Mouse (Mus musculus): ENCODE data around the gene Vmn1r215. TPM values are rescaled to one million over a fixed set of nuclear protein-coding genes. Genes with fewer than 3 reads are reported as not detected.

Vmn1r215 gene
- total RNA-seq (2014; rRNA removed) (not detected in 2 replicates), polyA plus RNA-seq (2015; fragmentation: Nextera tagmentation; extraction: Ambion mirVana) (not detected in 2 replicates)

DNA sequence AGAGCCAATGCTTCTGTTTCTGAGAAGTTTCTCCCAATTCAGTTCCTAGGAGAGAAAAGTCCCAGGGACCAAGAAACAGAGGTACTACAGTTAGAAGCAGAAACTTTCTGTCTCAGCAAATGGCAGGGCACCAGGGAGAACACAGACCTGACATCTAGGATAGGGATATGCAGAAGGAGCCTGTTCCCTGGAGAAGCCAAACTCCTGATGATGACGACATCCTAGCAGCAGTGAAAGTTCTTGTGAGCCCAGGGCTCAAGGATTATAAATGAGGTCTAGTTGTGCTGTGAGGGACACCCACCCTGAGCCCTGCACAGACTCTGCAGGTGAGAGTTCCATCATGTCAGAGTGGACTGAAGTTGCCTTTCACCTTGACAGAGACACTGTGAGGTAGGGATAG, at the start of gene Vmn1r215:
Gene Vmn1r215 (plus strand): TSS at position 301 of the 400 bp plus-strand sequence.
- Histone ChIP-seq H3K9me3 (ENCODE audit: low read length) (no peaks in the 10 kb centered on the region), H3K4me1 (ENCODE audit: insufficient read depth, low read length) (no peaks in the 10 kb centered on the region), H3K36me3 (ENCODE audit: insufficient read depth, low read length) (no peaks in the 10 kb centered on the region), H3K27ac (ENCODE audit: low read depth, low read length) (no peak within 1 kb of the TSS), H3K27me3 (ENCODE audit: insufficient read depth, low read length) (no peaks in the 10 kb centered on the region), H3K4me3 (ENCODE audit: low read depth, low read length) (no peak within 1 kb of the TSS), H3K9ac (replicated peaks; ENCODE audit: low read length, poor library complexity, severe bottlenecking) (no peak within 1 kb of the TSS), H3K4me2 (ENCODE audit: low read depth, low read length, poor library complexity, severe bottlenecking) (no peak within 1 kb of the TSS)
- no peak for ATAC-seq (ENCODE audit: low FRiP score)
- no peak for DNase-seq (ENCODE audit: low spot score)
- TF ChIP-seq CTCF (IDR thresholded peaks at IDR 0.05), result no peak
- 85% methylated on average over 1 of the region's 1 CpGs for WGBS

DNA sequence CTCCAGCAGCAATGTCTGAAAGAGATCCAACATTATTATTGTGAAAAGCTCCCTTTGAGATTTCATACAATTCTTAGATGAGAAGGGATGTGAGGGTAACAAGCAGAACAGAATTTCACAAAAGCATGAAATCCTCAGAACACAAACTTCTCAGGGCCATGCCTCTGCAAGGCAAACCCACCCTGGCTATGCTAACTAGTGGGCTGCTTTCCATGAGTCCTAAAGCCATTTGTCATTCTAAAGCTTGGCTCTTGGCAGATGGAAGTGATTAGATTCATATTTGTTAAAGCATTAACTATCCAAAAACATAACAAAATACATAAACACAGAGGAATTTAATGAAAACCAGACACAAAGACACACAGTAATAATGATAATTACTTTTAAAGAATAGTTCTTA, 49.7 kb upstream of the Vmn1r215 start:
- Histone ChIP-seq H3K4me2 (ENCODE audit: low read depth, low read length, poor library complexity, severe bottlenecking) (no peak overlapping the region), H3K36me3 (ENCODE audit: insufficient read depth, low read length) (no peaks in the 10 kb centered on the region), H3K4me1 (ENCODE audit: insufficient read depth, low read length) (no peaks in the 10 kb centered on the region), H3K27me3 (ENCODE audit: insufficient read depth, low read length) (no peaks in the 10 kb centered on the region), H3K4me3 (ENCODE audit: low read depth, low read length) (no peak overlapping the region), H3K9me3 (ENCODE audit: low read length) (no peaks in the 10 kb centered on the region), H3K27ac (ENCODE audit: low read depth, low read length) (no peak overlapping the region), H3K9ac (replicated peaks; ENCODE audit: low read length, poor library complexity, severe bottlenecking) (no peak overlapping the region)
- TF ChIP-seq CTCF (IDR thresholded peaks at IDR 0.05), result no peak
- ATAC-seq (ENCODE audit: low FRiP score) (no peak), DNase-seq (ENCODE audit: low spot score) (no peak)

DNA sequence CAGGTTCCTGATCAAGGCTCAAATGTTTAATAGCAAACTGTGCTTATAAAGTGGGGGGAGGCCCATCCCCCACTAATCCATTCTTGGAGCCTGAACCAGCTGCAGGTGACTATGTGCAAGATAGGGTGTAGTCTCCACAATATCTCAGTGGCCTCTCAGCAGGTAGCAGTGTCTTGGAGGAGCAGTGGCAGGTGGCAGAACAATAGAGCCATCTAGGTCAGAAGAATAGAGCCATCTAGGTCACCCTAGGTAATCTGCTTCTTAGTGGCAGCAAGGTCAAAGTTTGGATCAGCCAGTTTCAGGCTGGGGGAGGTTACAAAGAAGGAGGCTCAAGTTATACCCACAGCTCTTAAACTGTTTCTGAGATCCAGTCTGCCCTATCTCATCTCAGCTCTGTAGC, 43.0 kb upstream of the Vmn1r215 start:
- Histone ChIP-seq H3K27ac (ENCODE audit: low read depth, low read length) (no peak overlapping the region), H3K9me3 (ENCODE audit: low read length) (no peaks in the 10 kb centered on the region), H3K4me2 (ENCODE audit: low read depth, low read length, poor library complexity, severe bottlenecking) (no peak overlapping the region), H3K9ac (replicated peaks; ENCODE audit: low read length, poor library complexity, severe bottlenecking) (no peak overlapping the region), H3K36me3 (ENCODE audit: insufficient read depth, low read length) (no peaks in the 10 kb centered on the region), H3K27me3 (ENCODE audit: insufficient read depth, low read length) (no peaks in the 10 kb centered on the region), H3K4me1 (ENCODE audit: insufficient read depth, low read length) (no peaks in the 10 kb centered on the region), H3K4me3 (ENCODE audit: low read depth, low read length) (no peak overlapping the region)
- no peak for TF ChIP-seq CTCF (IDR thresholded peaks at IDR 0.05)
- no peak for DNase-seq (ENCODE audit: low spot score)
- no peak for ATAC-seq (ENCODE audit: low FRiP score)

DNA sequence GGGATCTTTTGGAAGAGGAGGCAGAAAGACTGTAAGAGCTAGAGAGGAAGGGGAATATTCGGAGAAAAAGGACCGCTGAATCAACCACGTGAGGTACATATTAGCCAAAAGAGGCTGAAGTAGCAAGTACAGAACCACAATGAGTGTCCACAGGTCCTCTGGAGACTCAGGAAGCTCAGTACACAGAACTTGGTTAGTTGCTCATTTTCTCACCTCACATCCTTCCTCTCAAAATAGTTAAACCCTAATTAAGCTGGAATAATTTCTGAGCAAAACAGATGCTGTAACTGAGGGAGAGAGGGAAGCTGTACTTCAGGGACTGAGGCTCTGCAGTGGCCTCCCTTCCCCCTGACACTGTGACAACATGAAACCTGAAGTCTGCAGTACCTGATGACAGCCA, 37.7 kb upstream of the Vmn1r215 start, which contains the start of gene Vmn1r214:
Gene Vmn1r214 (plus strand): TSS at position 301 of the 400 bp plus-strand sequence.
- 89% methylated on average over 3 of the region's 3 CpGs for WGBS
- Histone ChIP-seq H3K4me3 (ENCODE audit: low read depth, low read length) (no peak within 1 kb of the TSS), H3K27ac (ENCODE audit: low read depth, low read length) (no peak within 1 kb of the TSS), H3K9me3 (ENCODE audit: low read length) (no peaks in the 10 kb centered on the region), H3K4me2 (ENCODE audit: low read depth, low read length, poor library complexity, severe bottlenecking) (no peak within 1 kb of the TSS), H3K36me3 (ENCODE audit: insufficient read depth, low read length) (no peaks in the 10 kb centered on the region), H3K9ac (replicated peaks; ENCODE audit: low read length, poor library complexity, severe bottlenecking) (no peak within 1 kb of the TSS), H3K27me3 (ENCODE audit: insufficient read depth, low read length) (no peaks in the 10 kb centered on the region), H3K4me1 (ENCODE audit: insufficient read depth, low read length) (no peaks in the 10 kb centered on the region)
- ATAC-seq (ENCODE audit: low FRiP score) (no peak), DNase-seq (ENCODE audit: low spot score) (no peak)
- no peak for TF ChIP-seq CTCF (IDR thresholded peaks at IDR 0.05)

DNA sequence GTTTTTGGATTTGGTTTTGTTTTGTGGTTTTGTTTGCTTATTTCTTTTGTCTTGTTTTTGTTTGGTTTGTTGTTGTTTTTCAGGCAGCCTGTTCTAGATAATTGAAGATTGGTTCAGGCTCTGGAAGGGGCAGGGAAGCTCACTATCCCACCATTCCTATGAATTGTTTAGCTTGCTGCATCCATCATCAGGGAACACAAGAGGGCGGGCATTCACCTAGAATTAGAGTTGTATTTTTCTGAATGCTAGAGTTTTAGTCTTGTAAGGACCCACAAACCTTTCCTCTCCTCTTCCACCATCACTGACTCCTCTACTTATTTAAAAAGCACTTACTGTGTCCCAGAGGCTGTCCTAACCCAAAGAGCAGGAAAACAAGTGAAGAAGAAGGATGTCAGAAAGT, 10.0 kb upstream of the Vmn1r215 start:
- ATAC-seq (ENCODE audit: low FRiP score) (no peak), DNase-seq (ENCODE audit: low spot score) (no peak)
- no peaks in the 10 kb centered on the region for H3K36me3 ChIP-seq (ENCODE audit: insufficient read depth, low read length)
- no peak overlapping the region for H3K9ac ChIP-seq (replicated peaks; ENCODE audit: low read length, poor library complexity, severe bottlenecking)
- TF ChIP-seq CTCF (IDR thresholded peaks at IDR 0.05), result peak; percentile 35; the same call in 1 of the 2 replicates
- no peaks in the 10 kb centered on the region for H3K9me3 ChIP-seq (ENCODE audit: low read length)
- WGBS, result 52% methylated on average over 1 of the region's 1 CpGs
- H3K27me3 ChIP-seq (ENCODE audit: insufficient read depth, low read length), result no peaks in the 10 kb centered on the region
- H3K4me2 ChIP-seq (ENCODE audit: low read depth, low read length, poor library complexity, severe bottlenecking), result no peak overlapping the region
- no peak overlapping the region for H3K4me3 ChIP-seq (ENCODE audit: low read depth, low read length)
- H3K27ac ChIP-seq (ENCODE audit: low read depth, low read length), result no peak overlapping the region
- H3K4me1 ChIP-seq (ENCODE audit: insufficient read depth, low read length), result no peaks in the 10 kb centered on the region

DNA sequence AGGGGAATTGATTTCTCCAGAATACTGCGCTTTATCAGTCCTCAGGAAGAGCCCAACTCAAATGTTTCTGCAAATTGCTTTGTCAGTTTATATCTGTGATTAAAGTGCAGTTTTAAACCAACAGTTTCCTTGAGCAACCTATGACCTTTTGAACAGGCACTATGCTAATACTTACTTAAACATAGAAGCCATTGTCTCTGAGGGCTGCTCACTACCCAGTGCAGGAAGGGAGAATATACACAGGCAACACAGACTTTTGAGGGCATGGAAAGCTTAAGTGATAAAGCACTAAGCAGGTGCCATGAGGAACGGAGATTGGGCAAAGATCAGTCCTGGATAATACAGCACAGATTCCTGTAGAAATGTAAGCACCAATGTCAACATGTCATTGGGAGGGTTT, 1.5 kb downstream of the Vmn1r215 start:
- H3K4me1 ChIP-seq (ENCODE audit: insufficient read depth, low read length), result no peaks in the 10 kb centered on the region
- H3K27ac ChIP-seq (ENCODE audit: low read depth, low read length), result no peak overlapping the region
- WGBS, result 97% methylated on average over 2 of the region's 2 CpGs
- no peak for TF ChIP-seq CTCF (IDR thresholded peaks at IDR 0.05)
- no peak for ATAC-seq (ENCODE audit: low FRiP score)
- no peak for DNase-seq (ENCODE audit: low spot score)
- no peak overlapping the region for H3K4me2 ChIP-seq (ENCODE audit: low read depth, low read length, poor library complexity, severe bottlenecking)
- H3K4me3 ChIP-seq (ENCODE audit: low read depth, low read length), result no peak overlapping the region
- no peaks in the 10 kb centered on the region for H3K36me3 ChIP-seq (ENCODE audit: insufficient read depth, low read length)
- H3K27me3 ChIP-seq (ENCODE audit: insufficient read depth, low read length), result no peaks in the 10 kb centered on the region
- H3K9ac ChIP-seq (replicated peaks; ENCODE audit: low read length, poor library complexity, severe bottlenecking), result no peak overlapping the region
- no peaks in the 10 kb centered on the region for H3K9me3 ChIP-seq (ENCODE audit: low read length)
